Mouse (Mus musculus) cortical plate, adult 2 months (tissue): ENCODE measurements around the gene Fat3.

Experiments used
- CTCF ChIP-seq: fragments of 200-500 bp; IDR thresholded peaks from 2 replicates; pipeline ENCODE4 v1.5.1; 2011; ENCODE audit warnings: mild to moderate bottlenecking, control low read depth, low read length; ENCODE audit not compliant: insufficient read depth; ENCODE audit errors: extremely low read depth
- POLR2A ChIP-seq: fragments of 200-500 bp; IDR thresholded peaks from 2 replicates; pipeline ENCODE4 v1.6.1; 2011; ENCODE audit warnings: mild to moderate bottlenecking, low read length, control low read depth; ENCODE audit not compliant: insufficient read depth; ENCODE audit errors: extremely low read depth

GRCm38 (mm10) chr9:15874506-15875160 lies 626.5 kb downstream of the Fat3 start, which contains the start of gene Mtnr1b:
- no peak for TF ChIP-seq POLR2A
- no peak for TF ChIP-seq CTCF
